21 mouse cellular contexts compared by ENCODE assay signal in genomic region chr13:112081935-112082334, GRCm38 (mm10).
"Had no signal": no experiment of that assay in that cellular context is flagged by ENCODE, and none has a peak within 500 bp of the region (broad histone marks: within the 10 kb centered on the region; RNA-seq: fewer than 3 reads in every experiment).

No protein-coding gene starts in this region.

- H3K4me3 ChIP-seq: heart, embryonic 13.5 days; heart, embryonic 15.5 days; hindbrain, embryonic 13.5 days; hindbrain, embryonic 15.5 days; limb, embryonic 13.5 days; limb, embryonic 15.5 days; liver, embryonic 12.5 days had no signal

- H3K27ac ChIP-seq: heart, embryonic 13.5 days; heart, embryonic 15.5 days; hindbrain, embryonic 13.5 days; hindbrain, embryonic 15.5 days; hindbrain, postnatal 0 days; kidney, postnatal 0 days; limb, embryonic 13.5 days; limb, embryonic 15.5 days; liver, embryonic 12.5 days; liver, embryonic 14.5 days had no signal

- H3K4me1 ChIP-seq: hindbrain, embryonic 13.5 days; hindbrain, embryonic 15.5 days had no signal

- H3K27me3 ChIP-seq: heart, embryonic 13.5 days; heart, embryonic 15.5 days; hindbrain, embryonic 13.5 days; hindbrain, embryonic 15.5 days; limb, embryonic 13.5 days; limb, embryonic 15.5 days had no signal

- DNase-seq: forebrain, postnatal 0 days; gastrocnemius, postnatal 14 days; gastrocnemius, postnatal 36 days; heart, adult 11 months; heart, postnatal 14 days; heart, postnatal 36 days; kidney, adult 11 months; kidney, postnatal 14 days; layer of hippocampus, adult 9-11 months; layer of hippocampus, postnatal 36 days; left cerebral cortex, postnatal 4 days had no signal

- H3K9ac ChIP-seq: forebrain, postnatal 0 days; heart, embryonic 13.5 days; heart, embryonic 15.5 days; hindbrain, embryonic 13.5 days; hindbrain, embryonic 15.5 days; limb, embryonic 13.5 days; limb, embryonic 15.5 days; liver, embryonic 12.5 days; liver, embryonic 14.5 days had no signal

- H3K36me3 ChIP-seq: heart, embryonic 13.5 days; heart, embryonic 15.5 days; hindbrain, embryonic 13.5 days; hindbrain, embryonic 15.5 days; limb, embryonic 13.5 days; limb, embryonic 15.5 days; liver, embryonic 12.5 days had no signal

- H3K9me3 ChIP-seq: heart, embryonic 13.5 days; heart, embryonic 15.5 days; hindbrain, embryonic 13.5 days; hindbrain, embryonic 15.5 days; limb, embryonic 13.5 days; limb, embryonic 15.5 days; liver, embryonic 12.5 days had no signal
